Mouse (Mus musculus): ENCODE results near the gene Mc3r.
A peak's percentile ranks its signal among the peaks of the same experiment; 100 is the strongest.

Gene Mc3r

DNA sequence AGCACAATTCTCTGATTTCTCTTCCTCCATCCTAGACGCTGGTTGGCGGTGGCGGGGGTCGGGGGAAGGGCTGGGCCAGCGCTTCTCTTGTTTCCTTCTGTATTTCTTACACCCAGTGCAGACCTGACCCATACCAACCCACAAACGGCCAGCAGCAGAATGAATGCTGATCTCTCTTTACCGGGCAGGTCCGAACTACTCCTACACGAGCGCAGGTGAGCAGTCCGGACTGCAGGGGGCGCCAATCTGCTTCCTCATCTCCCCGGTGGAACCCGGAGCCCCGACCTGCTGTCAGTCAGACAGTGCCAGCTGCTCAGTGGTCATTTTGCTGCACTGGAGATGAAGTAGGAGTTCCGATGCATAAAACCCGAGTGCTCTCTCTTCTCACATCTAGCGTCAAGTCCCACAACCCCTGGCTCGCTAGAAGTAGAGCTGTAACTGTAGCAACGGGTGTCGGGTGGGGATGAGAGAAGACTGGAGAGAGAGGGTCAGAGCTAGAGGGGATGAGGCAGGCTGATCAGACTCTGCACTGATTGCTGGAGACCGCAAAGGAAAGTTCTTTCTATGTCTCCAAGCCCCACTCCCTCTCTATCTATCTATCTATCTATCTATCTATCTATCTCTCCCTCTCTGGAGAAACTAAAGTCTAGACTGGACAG lies at the start of gene Mc3r:
Gene Mc3r, plus strand, starts transcription at position 387 of the 659 bp plus-strand sequence.
- no peak for DNase-seq (ENCODE audit: low spot score)

DNA sequence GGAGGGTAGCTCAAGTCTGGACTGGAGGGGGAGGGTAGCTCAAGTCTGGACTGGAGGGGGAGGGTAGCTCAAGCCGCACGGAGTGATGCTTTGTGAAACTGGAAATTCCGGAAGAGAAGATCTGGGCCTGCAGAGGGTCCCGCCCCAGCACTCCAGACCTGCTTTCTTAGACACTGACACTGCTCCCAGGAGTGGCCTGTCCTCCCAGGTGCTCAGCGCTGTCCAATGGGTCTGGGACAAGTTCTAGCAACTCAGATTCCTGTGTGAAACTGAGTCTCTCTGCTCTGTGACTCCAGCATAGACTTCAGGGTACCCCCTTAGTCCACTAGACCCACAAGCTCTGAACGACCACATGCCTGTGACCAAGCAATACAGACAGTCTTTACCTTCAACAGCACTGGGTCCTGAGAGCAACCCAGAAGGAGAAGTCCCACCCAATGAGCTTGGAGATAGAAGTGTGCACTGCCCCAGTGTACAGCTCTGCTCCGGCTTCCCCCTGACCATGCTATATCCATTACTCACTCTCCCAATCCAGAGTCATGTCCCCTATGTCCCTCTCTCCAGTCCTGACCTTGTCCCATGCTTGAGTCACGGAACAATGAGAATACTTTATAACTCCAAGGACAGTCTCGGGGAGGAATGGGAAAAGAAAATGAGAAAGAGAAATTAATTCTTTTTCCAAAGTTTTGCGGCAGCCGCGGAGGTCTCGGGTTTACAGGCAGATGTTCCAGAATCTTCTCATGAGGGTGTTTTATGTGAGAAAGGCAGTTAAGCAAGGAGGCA lies 46.1 kb upstream of the Mc3r start:
- DNase-seq (ENCODE audit: low spot score), result no peak

DNA sequence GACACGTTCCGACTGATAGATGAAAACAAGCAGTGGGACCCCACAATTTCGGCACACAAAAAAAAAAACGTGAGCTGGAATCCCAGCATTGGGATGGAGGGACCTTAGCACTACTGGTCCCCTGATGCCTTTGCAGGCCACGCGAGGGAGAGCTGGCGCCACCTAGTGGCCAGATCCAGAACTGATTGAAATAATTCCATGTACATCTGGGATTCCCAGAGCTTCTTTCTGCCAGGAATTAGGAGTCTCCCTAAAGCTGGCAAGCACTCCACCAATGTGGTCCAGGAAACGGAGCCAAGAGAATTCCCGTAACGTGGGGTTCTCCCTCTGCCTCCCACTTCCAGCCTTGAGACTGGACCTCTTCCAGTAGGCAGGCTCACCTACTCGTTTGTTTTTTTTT lies 41.3 kb upstream of the Mc3r start:
- DNase-seq (ENCODE audit: low spot score), result peak; percentile 76

- DNase-seq (ENCODE audit: low spot score), result no peak
Observed at GRCm38 (mm10) chr2:172213480-172213879, 34.8 kb upstream of the Mc3r start.

DNA sequence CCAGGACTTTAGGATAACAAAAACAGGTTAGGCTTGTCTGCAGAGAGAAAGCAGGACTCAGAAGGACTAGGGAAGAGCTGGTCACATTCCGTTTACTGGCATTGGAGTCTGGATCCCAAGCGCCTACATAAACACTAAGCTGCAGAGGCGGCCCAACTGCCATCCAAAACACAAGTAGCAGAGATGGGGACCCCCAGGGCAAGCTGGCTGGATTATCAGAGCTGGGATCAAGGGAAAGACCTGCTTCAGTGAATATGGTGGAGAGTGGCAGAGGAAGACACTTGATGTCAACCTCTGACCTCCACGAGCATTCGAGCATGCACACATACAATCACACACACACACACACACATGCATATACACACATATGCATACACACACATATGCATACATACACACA lies 34.0 kb upstream of the Mc3r start:
- no peak for DNase-seq (ENCODE audit: low spot score)

DNA sequence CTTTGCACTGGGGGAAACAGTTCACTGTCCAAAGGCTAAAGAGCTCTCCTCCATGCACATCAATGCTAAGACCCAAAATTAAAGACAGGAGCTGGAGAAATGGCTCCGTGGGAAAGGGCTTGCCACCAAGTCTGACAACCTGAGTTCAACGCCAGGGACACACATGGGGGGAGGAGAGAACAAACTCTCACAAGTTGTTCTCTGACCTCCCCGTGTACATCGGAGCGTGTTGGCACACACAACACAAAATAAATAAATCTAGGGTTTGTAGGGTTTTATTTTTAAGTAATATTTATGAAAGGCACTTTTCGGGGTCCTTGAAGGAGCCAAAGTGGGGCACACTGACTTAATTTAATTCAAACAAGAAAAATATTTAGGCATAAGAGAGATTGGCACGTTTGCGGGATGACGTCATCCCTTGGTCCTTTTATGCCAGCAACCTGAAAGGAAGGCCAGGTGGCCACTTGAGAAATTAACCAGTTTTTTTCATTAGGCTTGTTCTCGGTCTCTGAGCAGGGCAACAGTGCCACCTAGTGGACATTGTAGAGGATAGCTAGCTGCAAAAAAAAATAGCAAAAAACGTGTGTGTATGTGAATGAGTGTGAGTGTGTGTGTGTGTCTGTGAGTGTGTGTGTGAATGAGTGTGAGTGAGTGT lies 32.7 kb upstream of the Mc3r start:
- no peak for DNase-seq (ENCODE audit: low spot score)

DNA sequence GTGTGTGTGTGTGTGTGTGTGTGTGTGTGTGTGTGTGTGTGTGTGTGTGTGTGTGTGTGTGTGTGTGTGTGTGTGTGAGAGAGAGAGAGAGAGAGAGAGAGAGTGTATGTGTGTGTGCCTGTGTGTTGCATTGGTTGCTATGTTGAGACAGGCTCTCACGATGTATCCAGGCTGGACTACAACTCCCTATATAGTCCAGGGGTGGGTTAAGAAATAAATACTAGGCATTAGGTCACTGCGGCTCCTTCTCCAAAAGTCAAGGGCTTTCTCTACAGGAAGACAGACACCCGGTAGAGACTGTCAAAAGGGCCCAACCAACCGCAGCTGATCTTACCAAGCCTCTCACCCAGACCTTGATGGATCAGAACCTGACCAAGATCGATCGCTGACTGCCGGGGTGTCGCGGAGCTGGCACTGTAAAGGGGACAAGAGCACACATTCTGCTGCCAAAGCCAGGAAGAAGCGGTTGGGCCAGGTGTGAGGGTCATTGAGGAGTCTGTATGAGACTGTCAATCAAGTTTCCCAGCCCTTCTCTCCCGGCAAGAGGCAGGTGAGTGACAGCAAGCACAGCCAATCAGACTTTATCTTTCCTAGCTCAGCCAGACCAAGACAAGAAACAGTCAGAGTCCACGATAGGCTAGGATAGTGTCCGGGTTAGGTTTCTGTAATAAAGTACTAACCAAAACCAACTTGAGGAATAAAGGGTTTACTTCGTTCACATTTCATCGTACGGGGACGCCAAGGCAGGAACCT lies 32.0 kb upstream of the Mc3r start:
- no peak for DNase-seq (ENCODE audit: low spot score)

DNA sequence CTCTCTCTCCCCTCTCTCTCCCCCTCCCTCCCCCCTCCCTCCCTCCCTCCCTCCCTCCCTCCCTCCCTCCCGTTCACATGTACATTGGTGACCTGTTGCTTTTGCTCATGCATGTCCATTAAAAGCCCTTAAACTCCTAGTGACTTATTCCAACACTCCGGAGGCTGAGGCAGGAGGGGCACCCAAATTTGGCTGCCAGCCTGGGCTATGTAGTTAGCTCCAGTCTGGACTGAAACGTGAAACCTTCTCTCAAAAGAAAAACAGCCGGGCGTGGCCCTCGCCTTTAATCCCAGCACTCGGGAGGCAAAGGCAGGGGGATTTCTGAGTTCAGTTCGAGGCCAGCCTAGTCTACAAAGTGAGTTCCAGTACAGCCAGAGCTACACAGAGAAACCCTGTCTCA lies 30.4 kb upstream of the Mc3r start:
- DNase-seq (ENCODE audit: low spot score), result no peak

- no peak for DNase-seq (ENCODE audit: low spot score)
Observed at GRCm38 (mm10) chr2:172219186-172219585, 29.1 kb upstream of the Mc3r start.

DNA sequence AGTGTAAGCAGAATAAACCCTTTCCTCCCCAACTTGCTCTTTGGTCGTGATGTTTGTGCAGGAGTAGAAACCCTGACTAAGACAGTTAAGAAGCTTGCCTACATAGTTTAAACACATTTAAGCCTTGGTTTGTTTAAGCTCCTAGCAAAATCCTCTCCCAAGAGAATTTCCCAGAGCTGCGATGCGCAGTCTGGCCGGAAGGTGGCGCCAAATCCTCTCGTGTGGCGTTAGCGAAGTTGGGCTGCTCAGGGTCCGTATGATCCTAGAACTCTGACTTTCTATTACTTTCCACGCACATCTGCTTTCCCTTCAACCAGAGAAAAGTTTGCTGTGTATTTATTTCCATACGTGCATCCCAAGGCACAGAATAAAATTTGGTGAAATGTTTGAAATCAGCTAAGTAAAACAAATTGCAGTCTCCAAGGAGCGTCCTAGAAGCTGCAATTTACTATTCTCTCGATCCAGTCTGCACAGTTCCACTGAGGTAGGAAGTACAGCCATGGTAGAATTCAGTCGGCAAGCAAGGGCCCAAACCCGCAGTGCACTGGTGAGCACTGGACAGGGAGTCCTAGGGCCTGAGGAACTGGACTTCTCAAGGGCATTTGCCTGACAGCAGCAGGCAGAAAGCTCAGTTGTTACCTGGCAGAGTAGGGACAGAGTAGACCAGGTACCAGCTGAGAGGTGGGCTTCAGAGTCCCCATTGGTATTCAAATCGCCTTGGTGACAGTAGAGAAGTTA lies 26.5 kb upstream of the Mc3r start:
- DNase-seq (ENCODE audit: low spot score), result peak; percentile 32

GRCm38 (mm10) chr2:172222394-172222785 lies 25.9 kb upstream of the Mc3r start:
- DNase-seq (ENCODE audit: low spot score), result no peak

DNA sequence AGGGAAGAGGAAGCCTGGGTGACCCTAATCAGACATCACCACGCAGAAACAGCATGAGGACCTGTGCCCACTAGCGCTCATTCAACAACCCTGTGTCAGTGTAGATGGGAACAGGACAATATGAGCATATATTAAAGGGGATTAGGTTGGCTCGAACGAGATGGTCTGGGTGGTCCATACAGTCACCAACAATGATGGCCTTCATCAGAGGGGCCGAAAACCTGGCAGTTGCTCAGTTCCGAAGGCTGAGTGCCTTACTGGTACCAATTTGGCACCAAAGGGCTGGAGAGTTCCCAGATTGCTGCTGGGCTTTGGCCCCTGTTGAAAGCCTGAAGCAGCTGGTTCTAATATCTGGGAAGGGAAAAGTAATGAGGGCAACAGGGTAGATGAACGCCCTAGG lies 25.4 kb upstream of the Mc3r start:
- no peak for DNase-seq (ENCODE audit: low spot score)

- DNase-seq (ENCODE audit: low spot score), result no peak
Observed at GRCm38 (mm10) chr2:172223451-172224200, 24.7 kb upstream of the Mc3r start.

DNA sequence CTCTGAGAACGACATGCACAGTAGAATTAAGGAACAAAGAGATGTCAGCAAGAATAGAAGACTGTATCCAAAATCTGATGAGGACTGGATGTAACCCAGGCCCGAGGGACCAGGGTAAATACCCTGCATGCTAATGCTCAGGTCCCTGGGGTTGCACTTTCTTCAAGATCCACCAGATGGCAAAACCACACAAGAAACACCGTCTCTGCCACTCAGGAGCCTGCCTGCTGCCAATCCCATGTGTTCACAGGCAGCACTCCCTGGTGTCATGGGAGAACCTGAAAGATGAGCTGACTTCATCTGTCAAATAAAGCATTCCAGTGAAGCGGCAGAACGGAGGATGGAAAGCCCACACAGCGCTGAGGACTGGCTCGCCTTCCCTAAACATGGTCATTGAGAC lies 21.3 kb upstream of the Mc3r start:
- DNase-seq (ENCODE audit: low spot score), result no peak

GRCm38 (mm10) chr2:172227808-172228207 lies 20.5 kb upstream of the Mc3r start:
- no peak for DNase-seq (ENCODE audit: low spot score)

DNA sequence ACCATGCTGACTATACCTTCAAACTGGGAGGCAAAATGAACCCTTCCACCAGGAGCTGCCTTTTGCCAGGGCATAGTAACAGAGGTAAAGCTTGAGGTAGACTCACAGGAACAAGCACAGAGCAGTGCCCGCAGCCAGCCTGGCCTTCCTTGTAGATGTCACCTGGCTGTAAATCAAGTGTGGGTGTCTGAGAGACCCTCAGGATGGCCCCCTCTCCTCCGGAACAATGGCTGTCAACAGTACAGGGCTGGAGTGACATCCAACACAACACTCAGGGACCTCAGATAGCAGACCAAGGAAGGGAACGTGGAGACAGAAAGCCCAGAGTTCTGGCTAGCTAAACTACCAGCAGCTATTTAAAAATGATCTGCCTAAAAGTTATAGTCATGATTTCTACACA lies 19.1 kb upstream of the Mc3r start:
- no peak for DNase-seq (ENCODE audit: low spot score)

GRCm38 (mm10) chr2:172230126-172230525 lies 18.2 kb upstream of the Mc3r start:
- DNase-seq (ENCODE audit: low spot score), result no peak

DNA sequence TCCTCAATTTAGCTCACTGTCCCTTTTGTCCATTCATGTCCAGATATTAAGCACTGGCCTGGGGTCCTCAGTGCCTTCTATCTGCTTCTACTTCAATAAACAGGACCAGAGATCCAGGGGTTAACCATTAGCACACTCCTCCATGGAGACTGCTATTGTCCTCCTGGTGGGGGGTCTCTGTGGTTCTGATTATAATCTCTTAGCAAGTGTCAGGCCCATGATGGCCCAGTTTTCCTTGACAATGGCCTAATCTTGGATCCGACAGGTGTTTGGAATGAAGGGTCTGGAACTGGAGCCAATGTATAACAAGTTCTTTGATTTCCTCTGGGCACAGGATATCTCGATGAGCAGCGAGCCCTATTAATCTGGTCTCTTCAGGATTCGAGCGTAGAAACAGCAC lies 10.1 kb upstream of the Mc3r start:
- no peak for DNase-seq (ENCODE audit: low spot score)

- DNase-seq (ENCODE audit: low spot score), result peak; percentile 24
Observed at GRCm38 (mm10) chr2:172241031-172241430, 7.3 kb upstream of the Mc3r start.

- no peak for DNase-seq (ENCODE audit: low spot score)
Observed at GRCm38 (mm10) chr2:172245497-172245896, 2.8 kb upstream of the Mc3r start.

DNA sequence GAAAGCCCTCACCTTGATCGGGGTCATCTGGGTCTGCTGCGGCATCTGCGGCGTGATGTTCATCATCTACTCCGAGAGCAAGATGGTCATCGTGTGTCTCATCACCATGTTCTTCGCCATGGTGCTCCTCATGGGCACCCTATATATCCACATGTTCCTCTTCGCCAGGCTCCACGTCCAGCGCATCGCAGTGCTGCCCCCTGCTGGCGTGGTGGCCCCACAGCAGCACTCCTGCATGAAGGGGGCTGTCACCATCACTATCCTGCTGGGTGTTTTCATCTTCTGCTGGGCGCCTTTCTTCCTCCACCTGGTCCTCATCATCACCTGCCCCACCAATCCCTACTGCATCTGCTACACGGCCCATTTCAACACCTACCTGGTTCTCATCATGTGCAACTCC lies 1.0 kb downstream of the Mc3r start:
- no peak for DNase-seq (ENCODE audit: low spot score)
